Mouse (Mus musculus): ENCODE data around the gene Hivep2.

The Hivep2 gene

GRCm38 (mm10) chr10:14081824-14082223 lies 115.9 kb downstream of the Hivep2 start:
- DNase-seq (ENCODE audit: low read depth, low spot score) = no peak

GRCm38 (mm10) chr10:14082275-14082674 lies 116.4 kb downstream of the Hivep2 start:
- no peak for DNase-seq (ENCODE audit: low read depth, low spot score)

GRCm38 (mm10) chr10:14085241-14085659 lies 119.4 kb downstream of the Hivep2 start:
- no peak for DNase-seq (ENCODE audit: low read depth, low spot score)

GRCm38 (mm10) chr10:14085882-14086515 lies 120.1 kb downstream of the Hivep2 start:
- DNase-seq (ENCODE audit: low read depth, low spot score) = no peak

GRCm38 (mm10) chr10:14087316-14087715 lies 121.4 kb downstream of the Hivep2 start:
- DNase-seq (ENCODE audit: low read depth, low spot score) = no peak

- DNase-seq (ENCODE audit: low read depth, low spot score) = no peak
Measured at GRCm38 (mm10) chr10:14089488-14089887, 123.6 kb downstream of the Hivep2 start.

GRCm38 (mm10) chr10:14094033-14094432 lies 128.2 kb downstream of the Hivep2 start:
- no peak for DNase-seq (ENCODE audit: low read depth, low spot score)

- DNase-seq (ENCODE audit: low read depth, low spot score) = no peak
Measured at GRCm38 (mm10) chr10:14096045-14096444, 130.2 kb downstream of the Hivep2 start.

- no peak for DNase-seq (ENCODE audit: low read depth, low spot score)
Measured at GRCm38 (mm10) chr10:14099182-14099581, 133.3 kb downstream of the Hivep2 start.

GRCm38 (mm10) chr10:14100041-14100440 lies 134.2 kb downstream of the Hivep2 start:
- DNase-seq (ENCODE audit: low read depth, low spot score) = no peak

- no peak for DNase-seq (ENCODE audit: low read depth, low spot score)
Measured at GRCm38 (mm10) chr10:14100847-14101246, 135.0 kb downstream of the Hivep2 start.

GRCm38 (mm10) chr10:14101966-14102365 lies 136.1 kb downstream of the Hivep2 start:
- DNase-seq (ENCODE audit: low read depth, low spot score) = no peak

- DNase-seq (ENCODE audit: low read depth, low spot score) = no peak
Measured at GRCm38 (mm10) chr10:14107980-14108671, 142.3 kb downstream of the Hivep2 start.

- DNase-seq (ENCODE audit: low read depth, low spot score) = no peak
Measured at GRCm38 (mm10) chr10:14115846-14116245, 150.0 kb downstream of the Hivep2 start.

GRCm38 (mm10) chr10:14116978-14117377 lies 151.1 kb downstream of the Hivep2 start:
- DNase-seq (ENCODE audit: low read depth, low spot score) = no peak

- no peak for DNase-seq (ENCODE audit: low read depth, low spot score)
Measured at GRCm38 (mm10) chr10:14119201-14119600, 153.3 kb downstream of the Hivep2 start.

- no peak for DNase-seq (ENCODE audit: low read depth, low spot score)
Measured at GRCm38 (mm10) chr10:14120512-14120911, 154.6 kb downstream of the Hivep2 start.

- no peak for DNase-seq (ENCODE audit: low read depth, low spot score)
Measured at GRCm38 (mm10) chr10:14127826-14128225, 162.0 kb downstream of the Hivep2 start.

GRCm38 (mm10) chr10:14130270-14130669 lies 164.4 kb downstream of the Hivep2 start:
- DNase-seq (ENCODE audit: low read depth, low spot score) = no peak

GRCm38 (mm10) chr10:14131307-14131706 lies 165.4 kb downstream of the Hivep2 start:
- DNase-seq (ENCODE audit: low read depth, low spot score) = no peak

- no peak for DNase-seq (ENCODE audit: low read depth, low spot score)
Measured at GRCm38 (mm10) chr10:14132061-14132460, 166.2 kb downstream of the Hivep2 start.

- DNase-seq (ENCODE audit: low read depth, low spot score) = no peak
Measured at GRCm38 (mm10) chr10:14132937-14133336, 167.1 kb downstream of the Hivep2 start.

GRCm38 (mm10) chr10:14138663-14139062 lies 172.8 kb downstream of the Hivep2 start:
- no peak for DNase-seq (ENCODE audit: low read depth, low spot score)

Data from brain, embryonic 18.5 days (tissue).